Mouse (Mus musculus) midbrain, embryonic 16.5 days (tissue): ENCODE results near the gene Nlrp3. TPM values are rescaled to one million over a fixed set of nuclear protein-coding genes. Genes with fewer than 3 reads are reported as not detected.
A peak's percentile ranks its signal among the peaks of the same experiment; 100 is the strongest.

Experiments
- ATAC-seq: fragments of 200-750 bp; cut with Nextera tagmentation; 2 replicates; pipeline ENCODE4 v1.8.0; 2017; ENCODE audit warnings: moderate TSS enrichment
- H3K27ac ChIP-seq: fragments of 300-500 bp; sonication (generic); 2 replicates; pipeline ENCODE4 v1.5.1; 2014; ENCODE audit warnings: mild to moderate bottlenecking, low read length, mixed read lengths
- H3K27me3 ChIP-seq: fragments of 300-500 bp; sonication (generic); 2 replicates; pipeline ENCODE4 v1.6.1; 2014; ENCODE audit warnings: low read depth, low read length, mixed read lengths; ENCODE audit not compliant: control insufficient read depth, insufficient read depth
- H3K36me3 ChIP-seq: fragments of 300-500 bp; sonication (generic); 2 replicates; pipeline ENCODE4 v1.6.1; 2014; ENCODE audit warnings: mild to moderate bottlenecking, low read length, moderate library complexity, mixed read lengths; ENCODE audit not compliant: control insufficient read depth, insufficient read depth
- H3K4me1 ChIP-seq: fragments of 300-500 bp; sonication (generic); 2 replicates; pipeline ENCODE4 v1.6.1; 2014; ENCODE audit warnings: mild to moderate bottlenecking, low read length, mixed read lengths; ENCODE audit not compliant: control insufficient read depth, insufficient read depth
- H3K4me2 ChIP-seq: fragments of 300-500 bp; sonication (generic); 2 replicates; pipeline ENCODE4 v1.6.1; 2014; ENCODE audit warnings: mild to moderate bottlenecking, low read length, mixed read lengths
- H3K4me3 ChIP-seq: fragments of 300-500 bp; sonication (generic); 2 replicates; pipeline ENCODE4 v1.5.1; 2014; ENCODE audit warnings: low read depth, mild to moderate bottlenecking, low read length, moderate library complexity, mixed read lengths
- H3K9ac ChIP-seq: fragments of 300-500 bp; sonication (generic); 2 replicates; pipeline ENCODE4 v1.6.1; 2014; ENCODE audit warnings: low read depth, low read length, mixed read lengths
- H3K9me3 ChIP-seq: fragments of 300-500 bp; sonication (generic); replicated peaks from 2 replicates; pipeline ENCODE4 v1.6.1; 2014; ENCODE audit warnings: mild to moderate bottlenecking, low read length, mixed read lengths; ENCODE audit not compliant: control insufficient read depth, poor library complexity, severe bottlenecking
- WGBS: fragments of 180-500 bp; shearing (Covaris S2); extraction: QIAGEN DNeasy Blood & Tissue Kit; methylation state at CpG from one replicate; pipeline ENCODE4 v1.1.7; 2014; 5-methylcytosine and 5-hydroxymethylcytosine counted together
- polyA plus RNA-seq: library from polyadenylated mRNA; unstranded; fragments of >200 nt; fragmentation: Nextera tagmentation; extraction: Ambion mirVana; gene quantifications from 2 replicates; pipeline ENCODE4 v1.2.1, GENCODE M21; 2015

Gene Nlrp3
- polyA plus RNA-seq = 0.09 and 0.34 TPM in 2 replicates

- no peaks in the 10 kb centered on the region for H3K27me3 ChIP-seq
- H3K27ac ChIP-seq = no peak within 1 kb of the TSS
- H3K36me3 ChIP-seq = no peaks in the 10 kb centered on the region
- H3K4me3 ChIP-seq = no peak within 1 kb of the TSS
- WGBS = 49% methylated on average over 3 of the region's 3 CpGs
- ATAC-seq = no peak
- no peak within 1 kb of the TSS for H3K4me2 ChIP-seq
- no peak within 1 kb of the TSS for H3K9ac ChIP-seq
- H3K4me1 ChIP-seq = no peaks in the 10 kb centered on the region
- no peaks in the 10 kb centered on the region for H3K9me3 ChIP-seq
Measured at GRCm38 (mm10) chr11:59541324-59541723, at the start of gene Nlrp3. TSS of gene Nlrp3 (plus strand) at chr11:59541568.

DNA sequence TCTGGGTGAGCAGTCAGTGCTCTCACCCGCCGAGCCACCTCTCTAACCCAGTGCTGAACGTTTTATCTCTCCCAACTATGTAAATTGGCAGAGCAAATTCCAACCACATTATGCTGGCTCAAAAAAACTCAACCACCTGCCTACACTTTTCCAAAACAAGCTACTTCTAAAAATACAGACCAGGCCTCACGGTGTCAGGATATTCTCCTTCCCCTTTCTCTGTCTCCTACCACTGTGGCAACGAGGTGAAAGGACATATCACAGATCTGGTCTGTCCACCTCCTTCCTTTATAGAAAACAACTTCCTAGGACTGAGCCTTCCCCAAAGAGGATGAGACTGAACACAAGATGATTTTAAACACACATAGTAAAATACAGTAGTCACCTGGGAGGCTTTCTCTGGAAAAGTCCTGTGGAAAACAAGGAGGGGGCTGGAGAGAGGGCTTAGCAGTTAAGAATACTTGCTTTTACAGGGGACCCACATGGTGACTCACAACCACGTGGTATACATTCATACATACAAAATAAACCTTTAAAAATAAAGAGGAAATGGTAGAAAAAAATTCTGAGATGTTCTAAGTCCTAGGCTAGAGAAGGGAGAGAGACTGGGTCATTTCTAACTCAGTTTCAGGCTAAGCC lies 44.6 kb upstream of the Nlrp3 start:
- no peak overlapping the region for H3K4me2 ChIP-seq
- no peak overlapping the region for H3K27ac ChIP-seq
- no peak overlapping the region for H3K4me3 ChIP-seq
- no peaks in the 10 kb centered on the region for H3K27me3 ChIP-seq
- peaks cover 36% of the 10 kb centered on the region for H3K36me3 ChIP-seq
- 83% methylated on average over 6 of the region's 6 CpGs for WGBS
- H3K9ac ChIP-seq = no peak overlapping the region
- H3K9me3 ChIP-seq = no peaks in the 10 kb centered on the region
- ATAC-seq = no peak
- H3K4me1 ChIP-seq = no peaks in the 10 kb centered on the region

GRCm38 (mm10) chr11:59497747-59498146 lies 43.6 kb upstream of the Nlrp3 start:
- no peaks in the 10 kb centered on the region for H3K9me3 ChIP-seq
- H3K4me3 ChIP-seq = no peak overlapping the region
- H3K36me3 ChIP-seq = peaks cover 39% of the 10 kb centered on the region
- no peak overlapping the region for H3K4me2 ChIP-seq
- no peak overlapping the region for H3K9ac ChIP-seq
- no peaks in the 10 kb centered on the region for H3K27me3 ChIP-seq
- WGBS = 94% methylated on average over 7 of the region's 7 CpGs
- no peak for ATAC-seq
- no peaks in the 10 kb centered on the region for H3K4me1 ChIP-seq
- H3K27ac ChIP-seq = no peak overlapping the region

- ATAC-seq = no peak
- 96% methylated on average over 5 of the region's 5 CpGs for WGBS
- H3K36me3 ChIP-seq = peaks cover 35% of the 10 kb centered on the region; the same call in 1 of the 2 replicates
- no peak overlapping the region for H3K4me2 ChIP-seq
- H3K4me1 ChIP-seq = peaks cover 10% of the 10 kb centered on the region
- no peaks in the 10 kb centered on the region for H3K27me3 ChIP-seq
- no peak overlapping the region for H3K4me3 ChIP-seq
- H3K9me3 ChIP-seq = no peaks in the 10 kb centered on the region
- no peak overlapping the region for H3K27ac ChIP-seq
- no peak overlapping the region for H3K9ac ChIP-seq
Measured at GRCm38 (mm10) chr11:59501978-59502700, 39.2 kb upstream of the Nlrp3 start.

- peak overlapping the region; percentile 95 for H3K27ac ChIP-seq
- H3K36me3 ChIP-seq = peaks cover 18% of the 10 kb centered on the region; the same call in 1 of the 2 replicates
- 1% methylated on average over 20 of the region's 21 CpGs for WGBS
- H3K9me3 ChIP-seq = no peaks in the 10 kb centered on the region
- no peaks in the 10 kb centered on the region for H3K27me3 ChIP-seq
- peaks cover 20% of the 10 kb centered on the region for H3K4me1 ChIP-seq
- H3K9ac ChIP-seq = peak overlapping the region; percentile 90
- peak overlapping the region; percentile 92 for H3K4me2 ChIP-seq
- H3K4me3 ChIP-seq = peak overlapping the region; percentile 90
- peak; percentile 64 for ATAC-seq
Measured at GRCm38 (mm10) chr11:59505351-59505838, 36.0 kb upstream of the Nlrp3 start.

GRCm38 (mm10) chr11:59505839-59506712 lies 35.3 kb upstream of the Nlrp3 start:
- H3K4me2 ChIP-seq = peak overlapping the region; percentile 92
- H3K27me3 ChIP-seq = no peaks in the 10 kb centered on the region
- H3K36me3 ChIP-seq = peaks cover 20% of the 10 kb centered on the region; the same call in 1 of the 2 replicates
- peak overlapping the region; percentile 95 for H3K27ac ChIP-seq
- ATAC-seq = peak; percentile 92
- no peaks in the 10 kb centered on the region for H3K9me3 ChIP-seq
- peak overlapping the region; percentile 90 for H3K9ac ChIP-seq
- peak overlapping the region; percentile 90 for H3K4me3 ChIP-seq
- WGBS = under 1% methylated on average over 66 of the region's 71 CpGs
- H3K4me1 ChIP-seq = peaks cover 20% of the 10 kb centered on the region

- ATAC-seq = peak; percentile 33; the same call in 1 of the 2 replicates
Measured at GRCm38 (mm10) chr11:59506713-59507074, 34.7 kb upstream of the Nlrp3 start.

DNA sequence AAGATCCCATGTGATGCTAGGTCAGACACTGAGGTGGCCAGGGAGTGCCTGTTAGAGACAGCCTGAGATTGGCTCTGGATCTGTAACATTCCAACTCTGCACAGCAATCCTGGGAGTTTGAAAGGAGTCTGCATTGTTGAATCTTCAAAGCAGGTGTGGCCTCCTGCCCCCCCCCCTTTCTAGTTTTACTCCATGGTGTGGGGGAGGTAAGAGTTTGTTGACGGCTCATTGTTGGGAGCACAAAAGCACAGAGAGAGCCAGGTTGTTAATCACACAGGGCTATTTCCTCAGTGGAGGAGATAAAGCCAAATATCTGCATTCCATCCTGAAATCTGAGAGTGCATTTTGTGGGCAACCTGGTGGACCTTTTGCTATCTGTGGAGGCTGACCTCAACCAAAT lies 29.8 kb upstream of the Nlrp3 start:
- 56% methylated on average over 1 of the region's 1 CpGs for WGBS
- H3K4me3 ChIP-seq = no peak overlapping the region
- no peaks in the 10 kb centered on the region for H3K27me3 ChIP-seq
- no peak overlapping the region for H3K4me2 ChIP-seq
- H3K27ac ChIP-seq = no peak overlapping the region
- H3K4me1 ChIP-seq = peaks cover 13% of the 10 kb centered on the region
- ATAC-seq = no peak
- 0 out of 2 replicates have a peak, but pooled peaks cover 2% of the 10 kb centered on the region for H3K36me3 ChIP-seq
- no peaks in the 10 kb centered on the region for H3K9me3 ChIP-seq
- H3K9ac ChIP-seq = no peak overlapping the region

More at GRCm38 (mm10) chr11:59506713-59507074, 34.7 kb upstream of the Nlrp3 start:
- Histone ChIP-seq H3K9ac (peak overlapping the region; percentile 90), H3K4me2 (peak overlapping the region; percentile 92), H3K4me3 (peak overlapping the region; percentile 90), H3K27me3 (no peaks in the 10 kb centered on the region), H3K4me1 (peaks cover 20% of the 10 kb centered on the region), H3K27ac (peak overlapping the region; percentile 95), H3K36me3 (peaks cover 16% of the 10 kb centered on the region; the same call in 1 of the 2 replicates), H3K9me3 (no peaks in the 10 kb centered on the region)
- under 1% methylated on average over 14 of the region's 14 CpGs for WGBS
